Mouse (Mus musculus) limb, embryonic 13.5 days (tissue): ENCODE measurements around the gene Eef1akmt1. TPM values are rescaled to one million over a fixed set of nuclear protein-coding genes. Genes with fewer than 3 reads are reported as not detected.

Experiments used
- ATAC-seq: fragments of 200-750 bp; cut with Nextera tagmentation; 2 replicates; pipeline ENCODE4 v1.8.0; 2017; ENCODE audit warnings: low read depth, moderate number of reproducible peaks, moderate TSS enrichment; ENCODE audit not compliant: low FRiP score
- H3K27ac ChIP-seq: fragments of 300-500 bp; sonication (generic); 2 replicates; pipeline ENCODE4 v1.5.1; 2015; ENCODE audit warnings: inconsistent platforms, mild to moderate bottlenecking, moderate library complexity
- H3K27me3 ChIP-seq: fragments of 300-500 bp; sonication (generic); 2 replicates; pipeline ENCODE4 v1.6.1; 2015; ENCODE audit warnings: mild to moderate bottlenecking, inconsistent platforms
- H3K36me3 ChIP-seq: fragments of 300-500 bp; sonication (generic); 2 replicates; pipeline ENCODE4 v1.6.1; 2015; ENCODE audit warnings: inconsistent platforms, mild to moderate bottlenecking, moderate library complexity
- H3K4me1 ChIP-seq: fragments of 300-500 bp; sonication (generic); 2 replicates; pipeline ENCODE4 v1.6.1; 2015; ENCODE audit warnings: inconsistent platforms
- H3K4me2 ChIP-seq: fragments of 300-500 bp; sonication (generic); replicated peaks from 2 replicates; pipeline ENCODE4 v1.6.1; 2015; ENCODE audit warnings: inconsistent platforms, mild to moderate bottlenecking, moderate library complexity
- H3K4me3 ChIP-seq: fragments of 300-500 bp; sonication (generic); 2 replicates; pipeline ENCODE4 v1.5.1; 2015; ENCODE audit warnings: moderate library complexity, mild to moderate bottlenecking, inconsistent platforms
- H3K9ac ChIP-seq: fragments of 300-500 bp; sonication (generic); 2 replicates; pipeline ENCODE4 v1.6.1; 2015; ENCODE audit warnings: mild to moderate bottlenecking, inconsistent platforms
- H3K9me3 ChIP-seq: fragments of 300-500 bp; sonication (generic); 2 replicates; pipeline ENCODE4 v1.6.1; 2016; ENCODE audit warnings: inconsistent platforms
- WGBS: fragments of 180-500 bp; shearing (Covaris S2); methylation state at CpG from one replicate; pipeline ENCODE4 v1.1.7; 2015; 5-methylcytosine and 5-hydroxymethylcytosine counted together
- polyA plus RNA-seq: library from polyadenylated mRNA; unstranded; fragments of >200 nt; fragmentation: Nextera tagmentation; extraction: Ambion mirVana; gene quantifications from 2 replicates; pipeline ENCODE4 v1.2.1, GENCODE M21; 2015

Eef1akmt1 gene
- 101 and 110 TPM in 2 replicates for polyA plus RNA-seq

DNA sequence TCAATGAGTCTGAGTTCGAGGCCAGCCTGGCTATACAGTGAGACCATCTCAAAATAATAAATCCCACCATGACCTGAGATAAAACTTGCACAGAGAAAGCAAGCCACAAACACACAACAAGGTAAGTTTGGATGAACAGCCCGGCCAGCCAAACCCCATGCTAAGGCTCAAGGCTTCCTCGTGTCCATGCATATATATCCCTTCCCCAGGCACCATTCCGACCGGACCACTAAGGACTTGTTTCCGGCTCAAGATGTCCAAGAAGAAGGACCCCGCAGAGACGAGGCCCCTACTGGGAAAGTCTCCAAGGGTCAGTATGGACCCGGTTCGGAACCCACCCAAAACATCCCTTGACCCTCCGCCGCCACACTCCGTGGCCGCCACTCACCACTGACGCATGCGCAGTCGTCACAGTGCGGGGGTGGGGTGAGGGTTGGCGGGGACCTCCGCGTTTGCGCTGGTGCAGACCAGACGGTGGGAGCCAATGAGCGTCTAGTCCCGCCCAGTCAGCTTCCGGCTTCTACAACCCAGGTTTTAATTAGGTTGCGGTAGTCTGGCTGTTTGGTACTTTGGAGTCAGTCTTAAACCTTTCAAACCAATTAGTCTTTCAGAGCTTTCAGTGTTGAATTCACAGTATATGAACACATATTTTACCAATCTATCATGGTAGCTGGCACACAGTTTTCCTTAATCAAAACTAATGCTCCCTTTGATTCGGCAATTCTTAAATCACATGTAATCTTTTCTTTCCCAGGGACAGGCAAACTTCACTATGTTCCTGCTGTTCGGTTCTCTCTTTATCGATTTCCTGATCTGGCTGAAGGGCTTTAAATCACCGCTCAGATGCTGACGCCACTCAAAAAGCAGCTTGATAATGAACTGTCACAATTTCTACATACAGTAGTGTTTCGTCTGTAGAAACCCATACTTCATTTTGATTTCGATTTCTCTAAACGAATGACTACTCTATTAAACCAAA is at the start of gene Eef1akmt1:
Gene Eef1akmt1, minus strand, starts transcription at position 458 of the 979 bp plus-strand sequence.
- Histone ChIP-seq H3K9ac (peak within 1 kb of the TSS; percentile 72), H3K27me3 (no peaks in the 10 kb centered on the region), H3K9me3 (peaks cover 5% of the 10 kb centered on the region; the same call in 1 of the 2 replicates), H3K4me1 (peaks cover 5% of the 10 kb centered on the region), H3K4me3 (peak within 1 kb of the TSS; percentile 64), H3K27ac (peak within 1 kb of the TSS; percentile 76), H3K4me2 (peak within 1 kb of the TSS; percentile 67), H3K36me3 (peaks cover 10% of the 10 kb centered on the region)
- ATAC-seq, result peak; percentile 99
- 9% methylated on average over 35 of the region's 35 CpGs for WGBS

DNA sequence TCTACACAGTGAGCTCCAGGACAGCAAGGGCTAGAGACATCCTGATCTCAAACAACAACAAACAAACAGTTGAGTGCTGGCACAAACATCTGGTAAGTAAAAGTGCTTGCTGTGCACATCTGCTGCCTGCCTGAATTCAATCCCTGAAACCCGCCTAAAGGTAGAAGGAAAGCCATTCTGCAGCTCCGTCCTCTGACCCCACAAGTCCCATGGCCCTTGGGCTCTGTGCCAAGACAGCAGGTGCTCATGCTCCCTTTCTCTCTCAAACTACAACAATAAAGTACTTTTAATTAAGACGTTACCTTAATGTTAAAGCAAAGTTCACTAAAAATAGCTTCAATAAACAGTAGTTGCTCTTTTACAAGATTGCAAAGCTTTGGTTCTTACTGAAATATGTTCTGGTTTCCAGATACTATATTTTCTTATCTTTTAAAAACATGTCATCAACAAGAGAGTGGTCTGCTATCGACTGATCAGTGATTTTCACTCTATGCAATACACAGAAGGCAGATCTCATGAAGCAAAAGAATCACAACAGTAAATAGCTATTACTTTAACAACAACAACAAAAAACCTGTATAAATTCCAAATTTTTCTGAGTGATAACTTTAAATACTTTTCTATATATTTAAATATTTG is 49.3 kb upstream of the Eef1akmt1 start:
- WGBS, result 36% methylated on average over 4 of the region's 4 CpGs
- Histone ChIP-seq H3K36me3 (peaks cover 27% of the 10 kb centered on the region), H3K27me3 (no peaks in the 10 kb centered on the region), H3K4me1 (0 out of 2 replicates have a peak, but pooled peaks cover 3% of the 10 kb centered on the region), H3K4me3 (no peak overlapping the region), H3K27ac (no peak overlapping the region), H3K4me2 (no peak overlapping the region), H3K9ac (no peak overlapping the region), H3K9me3 (no peaks in the 10 kb centered on the region)
- ATAC-seq, result no peak

DNA sequence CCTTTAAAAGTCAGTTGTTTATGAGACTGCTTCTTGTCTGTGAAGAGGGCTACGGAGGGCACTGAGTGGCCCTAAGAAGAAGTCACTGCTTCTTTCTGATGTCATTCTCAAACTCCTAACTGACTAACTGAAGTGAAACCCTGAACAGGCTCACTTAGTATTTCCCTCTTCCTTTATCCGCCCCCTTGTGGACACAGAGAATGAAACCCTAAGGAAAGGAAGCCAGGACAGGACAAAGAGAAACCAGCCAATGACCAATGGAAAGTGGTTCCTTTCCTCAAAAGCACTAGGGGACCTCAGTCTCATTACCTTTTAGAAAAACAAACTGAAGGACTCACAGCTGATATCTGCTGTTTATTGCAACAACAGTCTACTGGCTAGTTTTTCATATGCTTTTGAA is 48.1 kb upstream of the Eef1akmt1 start:
- Histone ChIP-seq H3K4me1 (0 out of 2 replicates have a peak, but pooled peaks cover 3% of the 10 kb centered on the region), H3K9ac (no peak overlapping the region), H3K27me3 (no peaks in the 10 kb centered on the region), H3K27ac (no peak overlapping the region), H3K4me2 (no peak overlapping the region), H3K4me3 (no peak overlapping the region), H3K9me3 (no peaks in the 10 kb centered on the region), H3K36me3 (peaks cover 20% of the 10 kb centered on the region)
- WGBS, result 53% methylated on average over 2 of the region's 2 CpGs
- ATAC-seq, result no peak

DNA sequence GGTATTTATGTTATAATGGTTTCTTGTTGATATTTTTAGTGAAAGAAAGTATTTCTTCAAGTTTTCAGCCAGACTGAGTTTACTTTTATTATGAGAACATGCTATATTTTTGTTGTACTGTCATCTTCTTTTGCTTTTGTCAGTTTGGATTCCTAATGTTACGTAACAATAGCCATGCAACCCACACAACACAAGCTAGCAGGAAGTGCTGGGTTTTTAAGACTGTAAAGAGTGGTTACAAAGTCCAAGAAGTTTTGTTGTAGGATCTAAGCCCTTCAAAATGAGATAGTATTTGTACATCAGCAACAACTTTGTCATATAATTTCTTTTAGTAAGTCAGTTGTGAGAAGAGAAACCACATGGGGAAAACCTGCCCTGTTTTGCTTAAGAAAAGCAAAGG is 46.3 kb upstream of the Eef1akmt1 start:
- WGBS, result 92% methylated on average over 1 of the region's 1 CpGs
- no peak overlapping the region for H3K27ac ChIP-seq
- ATAC-seq, result no peak
- no peak overlapping the region for H3K4me3 ChIP-seq
- H3K9ac ChIP-seq, result no peak overlapping the region
- H3K36me3 ChIP-seq, result peaks cover 17% of the 10 kb centered on the region
- H3K4me2 ChIP-seq, result no peak overlapping the region
- H3K27me3 ChIP-seq, result no peaks in the 10 kb centered on the region
- no peaks in the 10 kb centered on the region for H3K9me3 ChIP-seq
- 0 out of 2 replicates have a peak, but pooled peaks cover 3% of the 10 kb centered on the region for H3K4me1 ChIP-seq

DNA sequence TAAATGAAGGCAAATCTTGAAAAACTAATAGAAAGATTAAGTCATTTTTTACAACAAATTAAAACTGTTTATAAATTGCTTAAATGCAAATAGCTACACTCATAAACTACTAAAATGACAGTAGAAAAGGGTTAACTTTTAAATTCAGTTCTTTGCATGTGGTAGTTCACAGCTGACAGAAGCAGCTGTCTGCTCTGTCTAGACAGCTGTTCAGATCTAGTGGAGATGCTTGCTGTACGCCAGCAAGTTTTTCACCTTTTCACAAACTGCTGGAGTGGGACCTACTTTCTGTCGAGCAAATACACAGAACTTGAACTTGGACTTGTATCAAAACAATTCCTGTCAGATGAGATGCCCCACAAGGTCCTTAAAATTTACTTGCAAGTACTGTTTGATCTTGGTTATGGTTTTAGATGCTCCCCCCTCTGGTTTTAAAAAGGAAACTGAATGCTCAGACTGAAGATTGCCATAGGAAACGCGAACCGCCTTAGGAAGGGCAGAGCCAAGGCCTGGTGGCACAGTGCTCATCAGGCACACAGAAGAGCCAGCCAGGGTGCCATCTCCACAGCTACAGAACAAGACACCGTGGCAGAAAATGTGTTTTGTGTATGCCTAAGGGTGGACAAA is 45.0 kb upstream of the Eef1akmt1 start:
- WGBS, result 77% methylated on average over 6 of the region's 6 CpGs
- Histone ChIP-seq H3K9me3 (no peaks in the 10 kb centered on the region), H3K4me1 (0 out of 2 replicates have a peak, but pooled peaks cover 3% of the 10 kb centered on the region), H3K4me3 (no peak overlapping the region), H3K4me2 (no peak overlapping the region), H3K27me3 (no peaks in the 10 kb centered on the region), H3K36me3 (peaks cover 9% of the 10 kb centered on the region), H3K27ac (no peak overlapping the region), H3K9ac (no peak overlapping the region)
- ATAC-seq, result no peak

GRCm38 (mm10) chr14:57615828-57616227 is 44.4 kb upstream of the Eef1akmt1 start:
- no peak overlapping the region for H3K27ac ChIP-seq
- no peak overlapping the region for H3K4me3 ChIP-seq
- ATAC-seq, result no peak
- no peak overlapping the region for H3K9ac ChIP-seq
- WGBS, result 96% methylated on average over 6 of the region's 6 CpGs
- 0 out of 2 replicates have a peak, but pooled peaks cover 3% of the 10 kb centered on the region for H3K4me1 ChIP-seq
- no peaks in the 10 kb centered on the region for H3K9me3 ChIP-seq
- H3K27me3 ChIP-seq, result no peaks in the 10 kb centered on the region
- H3K4me2 ChIP-seq, result no peak overlapping the region
- H3K36me3 ChIP-seq, result peaks cover 9% of the 10 kb centered on the region

DNA sequence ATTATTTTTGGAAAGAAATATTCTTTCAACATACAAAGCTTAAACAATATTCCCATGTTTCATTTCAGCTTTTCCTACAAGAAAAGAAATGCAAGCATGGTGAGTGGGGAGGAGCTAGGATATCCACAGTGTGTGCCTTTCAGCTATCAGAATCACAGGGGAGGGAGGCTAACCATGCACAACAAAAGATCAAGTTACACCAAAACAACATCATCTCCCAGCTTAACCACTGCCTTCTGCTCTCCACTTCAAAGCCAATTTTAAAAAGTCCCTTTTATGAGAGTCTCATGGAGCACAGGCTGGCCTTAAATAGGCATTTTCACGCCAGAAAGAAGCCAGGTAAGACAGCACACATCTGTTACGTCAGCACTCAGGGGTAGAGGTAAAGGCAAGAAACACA is 39.6 kb upstream of the Eef1akmt1 start:
- Histone ChIP-seq H3K9ac (no peak overlapping the region), H3K4me1 (peaks cover 14% of the 10 kb centered on the region), H3K27me3 (no peaks in the 10 kb centered on the region), H3K36me3 (peaks cover 2% of the 10 kb centered on the region; the same call in 1 of the 2 replicates), H3K4me3 (no peak overlapping the region), H3K27ac (peak overlapping the region; percentile 39; the same call in 1 of the 2 replicates), H3K4me2 (no peak overlapping the region), H3K9me3 (no peaks in the 10 kb centered on the region)
- 27% methylated on average over 2 of the region's 2 CpGs for WGBS
- no peak for ATAC-seq

DNA sequence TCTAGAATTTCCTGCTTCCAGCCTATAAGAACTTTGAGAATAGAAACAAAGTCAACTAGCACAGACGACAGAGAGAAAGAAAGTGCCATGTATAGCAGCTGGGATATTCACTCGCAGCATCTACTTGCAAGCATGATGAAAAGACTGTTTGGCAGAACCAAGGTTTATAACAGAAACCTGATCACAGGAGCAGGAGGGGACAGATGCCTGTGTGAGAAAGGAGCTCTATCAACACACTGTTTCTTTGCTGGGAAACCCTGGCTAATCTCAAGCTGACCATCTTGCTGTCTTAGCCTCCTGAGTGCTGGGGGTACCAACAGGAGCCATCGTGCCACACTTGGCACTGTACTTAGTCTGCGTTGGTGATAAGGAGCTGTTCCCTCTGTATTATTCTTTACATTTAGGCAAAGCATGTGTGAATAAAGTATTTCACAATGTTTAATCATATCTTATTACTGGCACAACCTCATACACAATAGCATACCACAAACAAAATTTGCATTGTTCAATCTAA is 38.5 kb upstream of the Eef1akmt1 start:
- H3K9me3 ChIP-seq, result no peaks in the 10 kb centered on the region
- no peak overlapping the region for H3K4me2 ChIP-seq
- no peak overlapping the region for H3K9ac ChIP-seq
- H3K36me3 ChIP-seq, result peaks cover 5% of the 10 kb centered on the region
- no peak for ATAC-seq
- 81% methylated on average over 4 of the region's 4 CpGs for WGBS
- no peak overlapping the region for H3K4me3 ChIP-seq
- no peaks in the 10 kb centered on the region for H3K27me3 ChIP-seq
- peaks cover 14% of the 10 kb centered on the region for H3K4me1 ChIP-seq
- no peak overlapping the region for H3K27ac ChIP-seq

DNA sequence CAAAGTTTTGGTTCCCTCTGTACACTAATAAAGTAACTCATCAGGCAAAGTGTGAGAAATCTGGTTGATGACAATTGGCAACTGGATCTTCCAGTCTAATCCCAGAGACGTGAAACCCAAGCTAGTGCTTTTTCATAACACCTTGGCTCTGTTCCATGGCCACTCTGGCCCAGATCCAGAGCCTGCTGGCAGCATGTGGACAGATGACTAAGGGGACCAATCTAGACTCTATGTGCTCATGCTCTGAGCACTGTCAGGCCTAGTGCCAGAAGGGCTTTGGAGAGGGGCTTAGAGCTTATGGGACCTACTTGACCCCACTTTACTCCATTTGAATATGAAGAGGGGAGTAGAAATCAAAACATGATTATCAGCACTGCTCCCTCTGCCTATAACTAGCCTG is 36.1 kb upstream of the Eef1akmt1 start:
- no peak overlapping the region for H3K4me3 ChIP-seq
- peaks cover 14% of the 10 kb centered on the region for H3K4me1 ChIP-seq
- no peaks in the 10 kb centered on the region for H3K27me3 ChIP-seq
- peaks cover 21% of the 10 kb centered on the region for H3K36me3 ChIP-seq
- ATAC-seq, result peak; percentile 85
- no peak overlapping the region for H3K27ac ChIP-seq
- H3K9me3 ChIP-seq, result no peaks in the 10 kb centered on the region
- H3K9ac ChIP-seq, result no peak overlapping the region
- 15% methylated on average over 1 of the region's 1 CpGs for WGBS
- H3K4me2 ChIP-seq, result no peak overlapping the region

DNA sequence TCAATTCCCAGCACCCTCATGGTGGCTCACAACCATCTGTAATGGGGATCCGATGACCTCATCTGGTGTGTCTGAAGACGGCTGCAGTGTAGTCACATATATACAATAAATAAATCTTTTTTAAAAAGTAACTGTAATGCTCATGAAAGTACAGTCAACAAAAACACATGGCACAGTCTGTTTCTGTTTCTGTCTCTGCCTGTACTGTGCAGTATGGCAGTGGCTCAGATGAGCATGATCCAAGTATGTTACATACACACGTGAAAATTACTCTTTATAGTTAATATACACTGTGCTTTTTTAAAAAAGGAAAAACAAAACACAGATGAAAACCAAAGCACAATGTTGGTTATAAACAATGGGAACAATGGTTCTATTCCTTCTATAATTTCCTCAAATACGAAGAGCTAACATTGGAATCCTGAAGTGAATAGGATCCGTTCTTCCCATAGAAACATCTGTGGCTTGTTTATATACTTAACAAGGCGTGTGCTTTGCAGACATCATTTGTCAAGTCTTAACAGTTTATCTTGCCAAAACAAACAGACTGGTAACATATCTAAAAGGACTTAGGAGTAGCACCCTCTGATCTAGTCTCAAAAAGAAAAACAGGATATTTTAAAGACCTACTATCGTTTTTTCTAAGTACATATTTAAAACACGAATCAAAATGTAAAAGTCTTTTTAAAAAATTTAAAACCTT is 35.4 kb upstream of the Eef1akmt1 start:
- Histone ChIP-seq H3K4me2 (no peak overlapping the region), H3K36me3 (peaks cover 27% of the 10 kb centered on the region), H3K27me3 (no peaks in the 10 kb centered on the region), H3K4me1 (peaks cover 14% of the 10 kb centered on the region), H3K4me3 (no peak overlapping the region), H3K9ac (no peak overlapping the region), H3K9me3 (no peaks in the 10 kb centered on the region), H3K27ac (no peak overlapping the region)
- no peak for ATAC-seq
- 76% methylated on average over 8 of the region's 8 CpGs for WGBS

GRCm38 (mm10) chr14:57593279-57593678 is 21.9 kb upstream of the Eef1akmt1 start:
- Histone ChIP-seq H3K9me3 (no peaks in the 10 kb centered on the region), H3K4me3 (no peak overlapping the region), H3K27ac (no peak overlapping the region), H3K4me2 (no peak overlapping the region), H3K9ac (no peak overlapping the region), H3K4me1 (no peaks in the 10 kb centered on the region), H3K27me3 (no peaks in the 10 kb centered on the region), H3K36me3 (peaks cover 72% of the 10 kb centered on the region)
- WGBS, result 96% methylated on average over 5 of the region's 5 CpGs
- no peak for ATAC-seq
